Mouse (Mus musculus): ENCODE measurements around the gene Tbxa2r.

The Tbxa2r gene

GRCm38 (mm10) chr10:81342686-81343505 lies 14.4 kb downstream of the Tbxa2r start, which contains the start of gene Gipc3:
Gene Gipc3 (minus strand): TSS chr10:81343266.
- no peak for DNase-seq (ENCODE audit: low read depth in 1 of 2, low spot score in 2 of 2)

DNA sequence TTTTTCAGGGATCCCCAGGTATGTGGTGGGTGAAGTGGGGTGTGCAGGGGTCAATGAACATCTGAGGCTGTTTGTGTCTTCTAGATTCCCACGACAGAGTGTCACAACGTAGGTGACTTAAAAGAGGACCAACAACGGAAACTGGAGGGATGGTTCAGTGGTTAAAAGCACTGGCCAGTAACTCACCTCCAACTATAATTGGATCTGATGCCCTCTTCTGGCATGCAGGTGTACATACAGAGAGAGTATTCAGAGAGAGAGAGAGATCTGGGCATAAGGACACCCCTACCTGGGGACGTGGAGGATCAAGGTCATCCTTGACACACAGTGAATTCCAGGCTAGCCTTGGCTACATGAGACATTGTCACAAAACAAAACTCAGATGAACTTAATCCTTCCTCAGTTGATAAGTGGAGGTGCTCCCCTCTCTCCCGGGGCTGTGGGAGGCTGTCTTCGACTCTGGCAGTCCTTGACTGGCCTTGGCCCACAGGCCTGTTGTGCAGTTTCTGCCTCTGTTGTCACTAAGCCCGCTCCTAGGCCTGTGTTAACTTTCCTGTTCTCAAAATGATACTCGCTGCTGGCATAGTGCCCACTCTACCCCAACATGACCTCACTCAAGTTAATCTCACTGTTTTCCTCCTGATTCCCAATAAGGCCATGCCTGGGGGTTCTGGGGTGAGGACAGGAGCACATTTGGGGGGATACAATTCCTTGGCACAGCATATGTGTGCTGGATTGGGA lies 16.1 kb downstream of the Tbxa2r start:
- DNase-seq (ENCODE audit: low read depth in 1 of 2, low spot score in 2 of 2), result no peak

DNA sequence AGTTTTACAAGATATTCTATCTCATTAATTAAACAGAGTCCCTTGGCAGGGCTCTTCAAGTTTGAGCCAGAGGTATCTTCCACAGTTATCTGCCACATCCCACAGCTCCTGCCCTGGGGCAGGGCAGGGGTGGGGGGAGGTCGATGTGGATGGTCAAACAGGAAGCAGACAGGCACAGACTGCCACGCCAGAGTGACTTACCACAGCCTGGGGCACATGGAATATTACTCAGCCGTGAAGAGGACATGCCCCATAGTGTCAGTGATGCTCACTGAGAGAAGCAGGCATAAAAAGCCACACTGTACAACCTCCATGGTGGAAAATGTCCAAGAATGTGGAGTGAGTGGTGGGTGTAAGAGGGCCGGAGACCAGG lies 16.6 kb downstream of the Tbxa2r start:
- no peak for DNase-seq (ENCODE audit: low read depth in 1 of 2, low spot score in 2 of 2)

DNA sequence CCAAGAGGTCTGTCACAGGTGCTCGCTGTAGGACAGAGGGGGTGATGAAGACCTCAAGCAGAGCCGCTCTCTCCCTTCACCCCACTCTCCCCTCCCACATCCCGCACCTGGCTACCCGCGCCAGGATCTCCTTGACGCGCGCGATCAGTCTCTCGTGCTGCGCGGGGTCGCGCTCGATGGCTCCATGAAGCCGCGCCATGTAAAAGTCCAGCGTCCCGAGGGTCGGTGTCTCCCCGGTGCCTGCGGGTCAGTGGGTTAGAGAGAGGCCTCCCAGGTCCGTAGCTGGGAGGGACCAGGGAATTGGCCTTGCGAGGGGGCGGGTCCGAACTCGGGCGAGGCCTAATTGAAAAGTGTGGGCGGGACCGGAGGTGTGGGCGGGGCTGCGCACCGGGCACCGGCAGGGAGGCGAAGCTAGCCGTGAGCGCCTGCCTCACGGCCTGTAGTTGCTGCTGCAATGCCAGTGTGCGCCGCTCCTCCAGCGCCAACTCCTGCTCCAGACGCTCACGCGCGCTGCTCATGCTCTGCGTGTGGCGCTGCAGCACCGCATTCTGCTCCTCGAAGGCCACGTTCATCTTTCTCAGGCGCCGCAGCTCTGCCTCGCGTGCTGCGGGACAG lies 18.0 kb downstream of the Tbxa2r start:
- DNase-seq (ENCODE audit: low read depth in 1 of 2, low spot score in 2 of 2), result no peak

- no peak for DNase-seq (ENCODE audit: low read depth in 1 of 2, low spot score in 2 of 2)
These were observed 20.6 kb downstream of the Tbxa2r start for GRCm38 (mm10) chr10:81349146-81349545.

- no peak for DNase-seq (ENCODE audit: low read depth in 1 of 2, low spot score in 2 of 2)
These were observed 21.4 kb downstream of the Tbxa2r start for GRCm38 (mm10) chr10:81349961-81350350.

- peak; percentile 97 to 98 for DNase-seq (ENCODE audit: low read depth in 1 of 2, low spot score in 2 of 2)
These were observed 22.0 kb downstream of the Tbxa2r start, which contains the start of gene Hmg20b for GRCm38 (mm10) chr10:81350351-81351063. Gene Hmg20b (minus strand): TSS chr10:81350480.

GRCm38 (mm10) chr10:81351678-81352291 lies 23.3 kb downstream of the Tbxa2r start:
- no peak for DNase-seq (ENCODE audit: low read depth in 1 of 2, low spot score in 2 of 2)

DNA sequence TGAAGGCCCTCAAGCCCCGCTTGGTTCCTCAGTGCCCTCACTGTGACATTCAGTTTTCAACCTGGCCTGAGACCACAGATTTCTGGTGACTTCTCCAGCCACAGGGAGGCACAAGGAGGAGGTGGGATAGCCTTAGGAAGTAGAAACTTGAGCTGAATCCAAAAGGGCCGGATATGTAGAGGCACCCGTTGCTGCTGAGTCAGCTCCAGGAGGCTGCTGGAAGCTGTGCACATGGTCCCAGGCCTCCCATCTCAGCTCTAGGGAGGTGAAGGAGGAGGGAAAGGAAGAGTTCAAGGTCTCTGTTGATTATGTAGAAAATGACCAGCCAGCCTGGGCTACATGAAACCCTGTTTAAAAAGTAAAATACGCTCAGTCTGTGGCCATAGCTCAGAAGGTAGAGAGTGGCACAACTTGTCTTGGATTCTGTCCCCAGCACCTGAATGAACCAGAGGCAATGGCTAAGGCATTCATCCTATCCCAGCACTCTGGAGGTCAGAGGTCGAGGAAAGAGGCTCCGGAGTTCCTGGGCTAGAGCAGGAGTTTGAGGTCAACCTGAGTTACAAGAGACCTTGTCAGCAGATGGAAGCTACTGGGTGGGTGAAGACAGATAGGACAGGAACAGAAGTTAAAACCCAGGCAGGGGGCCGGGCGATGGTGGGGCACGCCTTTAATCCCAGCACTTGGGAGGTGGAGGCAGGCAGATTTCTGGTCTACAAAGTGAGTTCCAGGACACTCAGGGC lies 26.4 kb downstream of the Tbxa2r start:
- no peak for DNase-seq (ENCODE audit: low read depth in 1 of 2, low spot score in 2 of 2)

DNA sequence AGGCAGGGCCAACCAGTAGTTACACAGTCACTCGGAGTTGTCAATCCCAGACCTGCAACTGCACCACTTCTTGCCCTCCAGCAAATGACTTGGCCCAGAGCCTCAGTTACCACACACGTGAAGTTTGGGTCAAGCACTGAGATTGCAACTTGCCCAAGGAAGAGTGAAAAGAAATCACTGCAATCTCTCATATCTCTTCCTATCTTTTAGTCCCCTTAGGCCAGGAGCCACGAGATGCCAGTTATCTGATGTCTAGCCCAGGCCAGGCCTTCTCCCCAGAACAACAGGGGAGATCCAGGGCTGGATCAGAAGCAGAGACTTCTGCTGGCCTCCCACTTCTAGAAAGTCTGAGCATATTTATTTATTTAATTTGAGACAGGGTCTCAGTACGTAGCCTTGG lies 27.0 kb downstream of the Tbxa2r start:
- DNase-seq (ENCODE audit: low read depth in 1 of 2, low spot score in 2 of 2), result no peak

DNA sequence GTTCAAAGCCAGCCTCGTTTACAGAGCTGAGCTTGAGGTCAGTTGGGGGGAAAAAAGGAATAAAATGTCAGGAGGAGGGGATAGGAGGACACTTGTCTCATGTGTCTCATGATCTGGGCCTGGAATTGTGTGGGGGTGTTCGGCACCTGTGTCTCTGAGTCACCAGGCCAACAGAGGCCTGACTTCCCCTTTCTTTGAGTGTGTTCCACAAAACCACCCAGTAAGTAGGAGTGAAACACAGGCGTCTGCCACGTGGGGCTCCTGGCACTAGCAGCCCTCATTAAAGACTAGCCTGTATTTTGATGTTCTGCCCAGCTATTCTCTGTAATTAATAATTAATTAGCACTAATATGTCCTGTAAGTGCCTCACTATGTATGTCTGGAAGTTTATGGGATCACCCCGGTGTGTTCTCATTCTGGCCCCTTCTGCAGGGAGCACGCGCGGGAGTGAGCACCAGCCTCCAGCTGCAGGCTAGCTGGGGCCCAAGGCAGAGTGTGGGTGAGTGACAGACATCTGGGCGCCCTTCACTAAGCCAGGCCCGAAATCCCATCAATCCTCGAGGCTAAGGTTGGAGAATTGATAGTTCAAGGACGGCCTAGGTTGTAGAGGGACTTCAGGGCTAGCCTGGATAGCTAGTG lies 27.9 kb downstream of the Tbxa2r start:
- DNase-seq (ENCODE audit: low read depth in 1 of 2, low spot score in 2 of 2), result peak; percentile 47 to 60

GRCm38 (mm10) chr10:81356991-81357844 lies 28.7 kb downstream of the Tbxa2r start, which contains the start of gene Mfsd12:
Gene Mfsd12 (plus strand): TSS chr10:81357491.
- peak; percentile 64 to 72 for DNase-seq (ENCODE audit: low read depth in 1 of 2, low spot score in 2 of 2)

DNA sequence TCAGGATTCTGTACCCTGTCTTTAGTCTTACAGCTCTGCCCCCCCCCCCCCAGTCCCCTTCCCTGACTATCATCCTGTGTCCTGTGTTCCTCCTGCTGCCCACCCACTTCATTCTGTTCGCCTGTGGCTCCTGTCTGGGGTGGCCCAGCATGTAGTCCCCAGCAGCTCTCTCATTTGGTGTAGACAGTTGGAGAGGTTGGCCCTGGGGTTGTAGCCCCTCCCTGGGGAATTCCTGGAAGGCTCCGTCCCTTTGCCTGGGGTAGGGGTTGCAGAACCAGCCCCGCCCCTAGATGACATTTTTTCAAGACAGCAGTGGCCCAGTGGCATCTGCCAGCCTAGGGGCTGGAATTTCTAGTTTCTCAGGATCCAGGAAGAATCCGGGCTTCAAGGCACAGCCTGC lies 29.7 kb downstream of the Tbxa2r start:
- no peak for DNase-seq (ENCODE audit: low read depth in 1 of 2, low spot score in 2 of 2)

- DNase-seq (ENCODE audit: low read depth in 1 of 2, low spot score in 2 of 2), result peak in 1 of 2 experiments; percentile 48
These were observed 30.3 kb downstream of the Tbxa2r start for GRCm38 (mm10) chr10:81358841-81359240.

DNA sequence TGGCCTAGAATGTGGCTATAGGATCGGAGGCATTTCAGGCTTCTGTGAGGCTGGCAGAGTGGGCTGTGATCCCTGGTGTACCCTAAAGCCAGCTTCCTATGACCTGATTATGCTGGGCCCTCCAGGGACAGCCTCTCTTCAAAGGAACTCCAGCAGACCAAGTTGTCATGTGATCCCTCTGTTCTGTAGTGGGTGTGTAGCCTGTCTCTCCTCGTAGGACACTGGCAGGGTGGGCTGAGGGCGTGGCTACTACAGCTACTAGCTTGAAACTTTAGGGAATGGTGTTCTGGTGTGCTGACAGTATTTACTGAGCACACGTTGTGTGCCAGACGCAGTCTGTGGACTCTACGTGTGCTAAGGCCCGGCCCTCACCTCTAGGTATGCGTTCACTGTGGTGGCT lies 32.2 kb downstream of the Tbxa2r start:
- DNase-seq (ENCODE audit: low read depth in 1 of 2, low spot score in 2 of 2), result no peak

- no peak for DNase-seq (ENCODE audit: low read depth in 1 of 2, low spot score in 2 of 2)
These were observed 33.9 kb downstream of the Tbxa2r start for GRCm38 (mm10) chr10:81362336-81362949.

DNA sequence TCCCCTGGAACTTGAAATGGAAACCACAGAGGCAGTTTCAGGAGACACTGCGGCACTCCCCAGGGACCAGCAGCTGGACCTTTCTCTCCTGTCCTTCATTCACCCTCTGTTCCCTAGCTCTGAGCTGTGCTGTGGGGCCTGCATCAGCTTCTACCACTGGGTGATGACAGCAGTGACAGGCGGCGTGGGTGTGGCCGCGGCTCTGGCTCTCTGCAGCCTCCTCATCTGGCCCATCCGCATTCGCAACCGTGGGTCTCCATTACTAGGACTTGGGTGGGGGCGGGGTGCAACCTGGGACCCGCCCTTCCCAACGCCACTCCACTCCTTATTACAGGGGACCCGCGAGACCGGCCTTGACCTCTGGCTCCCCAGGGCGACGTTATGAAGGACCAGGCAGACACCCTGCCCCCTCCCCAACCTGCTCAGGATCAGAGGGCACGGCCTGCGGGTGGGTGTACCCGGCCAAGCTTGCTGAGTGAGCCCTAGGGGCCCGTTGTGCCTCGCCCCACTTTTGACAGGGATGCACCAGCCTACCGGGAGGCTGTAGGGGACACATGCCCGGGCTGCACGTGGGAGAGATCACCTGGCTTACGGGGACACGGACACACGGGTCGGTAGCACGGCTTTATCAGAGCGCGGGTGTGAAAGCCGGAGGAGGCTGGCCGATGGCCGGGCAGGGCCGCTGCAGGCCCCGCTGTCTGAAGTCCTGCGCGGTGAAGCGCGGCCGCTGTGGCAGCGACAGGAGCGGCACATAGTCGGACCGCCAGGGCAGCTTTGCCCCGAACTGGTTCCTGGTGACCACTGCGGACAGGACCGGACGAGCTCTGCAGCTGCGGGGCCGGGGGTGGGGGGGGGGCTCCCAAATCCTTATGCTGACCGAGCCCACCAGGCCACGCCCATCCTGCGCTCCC lies 35.2 kb downstream of the Tbxa2r start:
- DNase-seq (ENCODE audit: low read depth in 1 of 2, low spot score in 2 of 2), result no peak
